Mouse (Mus musculus) cerebellum, adult 2 months (tissue): Measurements from ENCODE around the gene Txnip. TPM values are rescaled to one million over a fixed set of nuclear protein-coding genes. Genes with fewer than 3 reads are reported as not detected.

Experiments used
- DNase-seq, 2 experiments: peaks; one replicate each; pipeline ENCODE4 v3.0.0; 2021
- H3K27ac ChIP-seq: fragments of 200-500 bp; 2 replicates; pipeline ENCODE4 v1.5.1; 2012; ENCODE audit warnings: low read length, control low read depth, inconsistent platforms; ENCODE audit not compliant: insufficient read depth
- H3K27me3 ChIP-seq: fragments of 200-500 bp; 2 replicates; pipeline ENCODE4 v1.6.1; 2012; ENCODE audit warnings: inconsistent platforms, mild to moderate bottlenecking, low read length, moderate library complexity; ENCODE audit not compliant: control insufficient read depth, insufficient read depth
- H3K4me1 ChIP-seq: fragments of 200-500 bp; 2 replicates; pipeline ENCODE4 v1.6.1; 2011; ENCODE audit warnings: low read length; ENCODE audit not compliant: control insufficient read depth, insufficient read depth
- H3K4me3 ChIP-seq: fragments of 200-500 bp; replicated peaks from 2 replicates; pipeline ENCODE3; 2011; ENCODE audit warnings: mild to moderate bottlenecking, low read depth, low read length, control low read depth; ENCODE audit not compliant: insufficient read depth
- CTCF ChIP-seq: fragments of 200-500 bp; IDR thresholded peaks from 2 replicates; pipeline ENCODE4 v1.5.1; 2011; ENCODE audit warnings: low read depth, mild to moderate bottlenecking, control low read depth, low read length, moderate library complexity, borderline replicate concordance; ENCODE audit not compliant: insufficient read depth
- POLR2A ChIP-seq: fragments of 200-500 bp; IDR thresholded peaks from 2 replicates; pipeline ENCODE4 v1.6.1; 2011; ENCODE audit warnings: low read length, control low read depth, borderline replicate concordance; ENCODE audit not compliant: insufficient read depth
- WGBS: fragments of 180-500 bp; shearing (Covaris S2); methylation state at CpG from one replicate; pipeline ENCODE4 v1.1.7; 2018; 5-methylcytosine and 5-hydroxymethylcytosine counted together
- polyA plus RNA-seq: library from polyadenylated mRNA; depleted of rRNA; stranded (reverse); fragments of >200 nt; gene quantifications from 2 replicates; pipeline ENCODE4 v1.2.3, GENCODE M21; 2012

Txnip gene
- polyA plus RNA-seq, 1 experiment, result 15.2 TPM

DNA sequence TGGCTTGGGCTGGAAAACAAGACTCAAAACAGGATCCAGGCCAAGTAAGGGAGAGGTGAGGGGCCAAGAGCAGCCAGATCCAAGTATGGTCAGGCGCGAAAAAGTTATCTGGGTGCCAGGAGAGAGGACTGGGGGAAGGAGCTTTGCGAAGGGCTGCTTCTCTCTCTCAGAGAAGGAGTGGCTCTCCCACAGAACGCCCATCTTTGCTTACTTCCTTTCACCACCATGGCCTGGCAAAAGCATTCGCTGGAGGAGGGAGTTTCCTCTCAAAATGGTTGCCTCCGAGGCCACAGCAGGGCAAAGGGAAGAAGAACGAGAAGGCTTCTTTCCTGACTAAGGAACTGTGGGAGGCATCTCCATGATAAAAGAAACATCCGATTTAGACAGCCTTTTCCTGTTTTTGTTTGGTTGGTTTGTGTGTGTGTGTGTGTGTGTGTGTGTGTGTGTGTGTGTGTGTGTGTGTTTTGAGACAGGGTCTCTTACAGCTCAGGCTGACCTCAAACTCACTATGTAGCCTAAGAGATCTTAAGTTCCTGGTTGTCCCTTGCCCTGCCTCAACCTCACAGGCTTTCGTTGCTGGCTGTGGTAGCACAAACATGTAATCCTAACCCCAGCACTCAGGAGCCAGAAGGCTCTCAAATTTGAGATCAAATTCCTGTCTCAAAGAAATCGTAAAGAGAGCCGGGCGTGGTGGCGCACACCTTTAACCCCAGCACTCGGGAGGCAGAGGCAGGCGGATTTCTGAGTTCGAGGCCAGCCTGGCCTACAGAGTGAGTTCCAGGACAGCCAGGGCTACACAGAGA is 14.3 kb downstream of the Txnip start:
- WGBS, result 67% methylated on average over 16 of the region's 16 CpGs
- Histone ChIP-seq H3K27me3 (no peaks in the 10 kb centered on the region), H3K27ac (no peak overlapping the region), H3K4me3 (no peak overlapping the region), H3K4me1 (peaks cover 5% of the 10 kb centered on the region)
- TF ChIP-seq POLR2A, result no peak
- TF ChIP-seq CTCF, result no peak
- no peak for DNase-seq

DNA sequence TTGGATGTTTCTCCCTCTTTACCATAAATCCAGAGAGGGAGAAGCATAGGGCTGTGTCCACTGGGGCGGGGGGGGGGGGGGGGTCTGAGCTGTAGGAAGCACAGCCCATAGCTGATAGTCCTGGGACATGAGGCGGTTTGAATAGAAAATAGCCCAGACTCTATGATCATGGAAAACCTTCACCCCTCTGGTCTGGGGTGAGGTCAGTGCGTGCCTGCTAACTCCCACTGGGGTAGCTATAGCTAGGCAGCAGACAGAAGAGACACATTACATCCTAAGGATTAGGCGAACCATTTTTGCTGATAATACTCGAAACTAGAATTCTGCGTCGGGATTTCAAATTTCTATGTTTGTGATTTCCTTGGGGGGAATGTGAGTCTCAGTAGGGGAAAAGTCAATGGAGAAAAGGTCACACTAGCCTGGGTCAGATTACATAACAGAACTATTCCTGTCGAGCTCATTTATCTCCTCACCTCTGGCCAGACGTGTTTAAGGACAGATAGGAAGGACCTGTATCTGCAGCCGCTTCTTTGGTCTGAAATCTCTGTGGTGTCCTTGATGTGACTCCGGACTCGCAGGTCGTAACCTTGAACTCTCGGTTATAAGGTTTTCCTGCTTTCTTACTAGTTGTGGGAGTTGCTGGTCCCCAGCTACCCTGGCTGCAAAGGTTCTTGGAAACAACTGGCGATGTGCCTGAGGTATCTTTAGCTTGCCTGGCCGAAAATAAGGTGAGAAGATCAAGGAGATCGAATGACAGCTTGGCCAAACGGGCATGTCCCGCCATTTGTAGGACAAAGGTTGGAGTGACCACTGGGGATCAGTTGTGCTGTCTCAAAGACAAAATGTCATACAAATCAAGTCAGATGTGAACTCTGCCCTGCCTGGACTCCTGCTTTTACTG is 16.1 kb downstream of the Txnip start:
- peaks cover 9% of the 10 kb centered on the region for H3K4me1 ChIP-seq
- H3K27ac ChIP-seq, result no peak overlapping the region
- WGBS, result 90% methylated on average over 19 of the region's 19 CpGs
- DNase-seq, result no peak
- no peak for TF ChIP-seq POLR2A
- TF ChIP-seq CTCF, result no peak
- no peaks in the 10 kb centered on the region for H3K27me3 ChIP-seq
- H3K4me3 ChIP-seq, result no peak overlapping the region

DNA sequence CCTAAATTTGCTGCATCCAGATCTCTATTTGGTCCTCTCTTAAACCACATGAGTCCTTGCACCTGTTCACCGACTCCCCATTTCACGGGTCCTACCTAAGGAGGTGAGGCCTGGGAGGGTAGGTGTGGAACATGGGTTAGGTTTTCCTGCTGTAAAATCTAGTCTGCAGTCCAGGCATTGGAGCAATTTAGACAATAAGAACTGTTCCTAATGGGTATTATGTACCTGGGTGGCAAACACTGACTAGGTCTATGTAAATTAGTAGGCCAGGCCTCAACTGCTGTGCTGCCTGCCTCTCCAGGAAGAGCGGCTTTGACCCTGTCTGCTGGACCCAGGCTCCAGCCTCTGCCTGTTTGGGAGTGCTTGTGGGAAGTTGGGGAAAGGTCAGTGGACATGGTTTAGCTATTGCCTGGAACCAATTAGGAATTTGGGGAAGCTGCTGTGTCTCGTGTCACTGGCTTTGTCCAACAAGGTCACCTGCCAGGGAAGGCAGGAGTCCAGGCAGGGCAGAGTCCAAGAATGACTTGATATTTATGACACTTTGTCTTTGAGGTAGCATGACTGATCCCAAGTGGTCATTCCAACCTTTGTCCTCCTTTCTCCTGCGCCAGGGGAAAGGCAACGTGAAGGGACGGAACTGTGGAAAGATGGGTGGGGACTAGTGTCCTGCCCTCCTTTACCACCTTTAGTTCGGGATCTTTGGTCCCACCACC is 17.7 kb downstream of the Txnip start:
- Histone ChIP-seq H3K27ac (no peak overlapping the region), H3K27me3 (no peaks in the 10 kb centered on the region), H3K4me3 (no peak overlapping the region), H3K4me1 (peaks cover 9% of the 10 kb centered on the region)
- WGBS, result 92% methylated on average over 8 of the region's 8 CpGs
- no peak for DNase-seq
- TF ChIP-seq POLR2A, result no peak
- TF ChIP-seq CTCF, result no peak

DNA sequence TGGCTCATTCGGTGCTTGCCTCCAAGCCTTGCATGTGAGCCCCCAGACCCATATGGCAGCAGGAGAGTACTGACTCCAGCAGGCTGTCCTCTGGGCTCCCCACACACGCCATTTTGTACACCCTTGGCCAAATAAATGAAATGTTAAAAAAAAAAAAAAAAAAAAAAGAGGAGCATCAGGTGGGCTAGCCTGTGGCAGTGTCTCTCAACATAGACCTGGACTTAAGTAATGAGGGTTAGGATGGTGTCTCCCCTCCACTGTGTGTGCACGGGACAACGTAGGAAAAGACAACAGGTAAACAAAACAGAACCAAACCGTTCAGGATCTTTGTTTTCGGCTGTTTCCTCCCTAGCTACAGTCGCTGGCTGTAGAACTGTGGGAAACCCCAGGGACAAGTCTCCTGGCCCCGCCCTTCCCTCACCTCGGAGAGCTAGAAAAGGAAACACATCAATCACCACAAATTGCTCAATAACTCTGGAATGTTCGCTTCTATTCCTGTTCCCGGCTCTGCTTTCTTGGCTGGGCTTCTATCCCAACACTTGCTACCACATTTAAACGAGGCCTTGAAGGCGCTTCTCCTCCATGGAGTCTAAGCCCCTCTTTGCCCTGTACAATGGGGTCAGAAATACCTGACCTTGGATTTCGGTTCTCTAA is 18.4 kb downstream of the Txnip start:
- no peaks in the 10 kb centered on the region for H3K27me3 ChIP-seq
- TF ChIP-seq POLR2A (no peak), CTCF (no peak)
- H3K4me1 ChIP-seq, result peaks cover 9% of the 10 kb centered on the region
- peak overlapping the region; percentile 39 for H3K4me3 ChIP-seq
- peak overlapping the region; percentile 60 for H3K27ac ChIP-seq
- no peak for DNase-seq
- WGBS, result 59% methylated on average over 14 of the region's 14 CpGs

DNA sequence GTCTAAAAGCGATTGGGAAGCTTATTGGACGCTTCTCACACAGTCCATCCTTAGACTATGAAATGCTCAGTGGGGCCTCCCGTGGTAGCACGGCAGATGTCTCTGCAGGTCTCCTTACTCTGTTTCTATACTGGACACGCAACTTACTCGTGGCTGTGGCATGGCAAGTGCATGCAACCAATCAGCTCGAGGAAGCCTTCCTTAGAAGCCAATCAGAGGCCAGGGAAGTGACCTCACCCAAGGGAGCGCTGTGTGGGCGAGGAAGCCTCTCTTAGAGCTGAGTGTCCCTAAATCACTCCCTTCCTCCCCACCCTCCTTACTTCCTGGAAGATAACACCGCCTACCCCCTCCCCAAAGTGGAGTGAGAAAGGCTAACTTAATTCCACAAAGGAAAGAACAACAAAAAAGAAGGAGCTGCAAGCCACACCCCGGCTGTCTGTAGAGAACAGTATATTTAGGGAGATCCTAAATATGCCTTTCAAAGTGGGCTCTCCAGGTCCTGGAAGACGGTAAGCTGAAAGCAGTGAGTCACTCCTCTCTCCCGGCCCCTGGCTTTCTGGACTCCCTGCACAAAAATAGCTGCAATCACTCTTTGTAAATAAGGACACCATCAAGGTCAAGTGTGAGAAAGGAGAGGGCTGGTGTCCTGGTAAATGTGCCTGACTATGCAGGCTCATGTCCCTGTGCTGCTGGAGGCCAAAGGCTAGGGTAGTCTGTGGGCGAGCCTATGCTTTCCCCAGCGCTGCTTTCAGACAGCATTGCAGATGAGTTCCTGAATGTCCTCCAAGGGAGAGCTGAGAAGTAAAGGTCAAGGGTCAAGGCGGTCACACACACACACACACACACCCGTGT is 19.2 kb downstream of the Txnip start, which contains the start of gene Gm16253:
Gm16253 (plus strand) TSS at position 295 of the 852 bp plus-strand sequence.
- peaks cover 9% of the 10 kb centered on the region for H3K4me1 ChIP-seq
- H3K27me3 ChIP-seq, result no peaks in the 10 kb centered on the region
- TF ChIP-seq CTCF (no peak), POLR2A (peak; percentile 46; the same call in 1 of the 2 replicates)
- peak within 1 kb of the TSS; percentile 60 for H3K27ac ChIP-seq
- DNase-seq, result peak; percentile 71 to 81
- WGBS, result 25% methylated on average over 17 of the region's 17 CpGs
- peak within 1 kb of the TSS; percentile 39 for H3K4me3 ChIP-seq

DNA sequence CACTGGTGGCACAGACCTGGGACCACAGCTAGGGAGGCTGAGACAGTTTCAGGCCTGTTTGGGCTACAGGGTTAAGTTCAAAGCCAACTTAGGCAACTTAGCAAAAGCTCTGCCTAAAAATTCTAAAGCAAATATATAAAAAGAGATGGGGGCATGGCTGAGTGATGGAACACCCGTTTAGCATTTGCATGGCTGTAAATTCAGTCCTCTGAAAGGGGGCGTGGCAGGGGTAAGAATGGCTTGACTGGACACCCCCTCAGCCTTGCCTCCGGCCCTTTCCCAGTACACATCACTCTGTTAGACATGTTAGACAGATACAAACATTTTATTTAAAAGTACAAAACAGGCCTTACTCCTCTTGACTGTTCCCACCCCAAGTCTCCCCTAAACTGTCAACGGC is 19.8 kb downstream of the Txnip start:
- no peaks in the 10 kb centered on the region for H3K27me3 ChIP-seq
- H3K27ac ChIP-seq, result peak overlapping the region; percentile 34; the same call in 1 of the 2 replicates
- 79% methylated on average over 4 of the region's 4 CpGs for whole genome bisulfite sequencing
- H3K4me3 ChIP-seq, result no peak overlapping the region
- DNase-seq, result no peak
- peaks cover 9% of the 10 kb centered on the region for H3K4me1 ChIP-seq
- no peak for TF ChIP-seq POLR2A
- no peak for TF ChIP-seq CTCF
